ENCODE assay signal across 27 mouse cellular contexts in the genomic region with DNA sequence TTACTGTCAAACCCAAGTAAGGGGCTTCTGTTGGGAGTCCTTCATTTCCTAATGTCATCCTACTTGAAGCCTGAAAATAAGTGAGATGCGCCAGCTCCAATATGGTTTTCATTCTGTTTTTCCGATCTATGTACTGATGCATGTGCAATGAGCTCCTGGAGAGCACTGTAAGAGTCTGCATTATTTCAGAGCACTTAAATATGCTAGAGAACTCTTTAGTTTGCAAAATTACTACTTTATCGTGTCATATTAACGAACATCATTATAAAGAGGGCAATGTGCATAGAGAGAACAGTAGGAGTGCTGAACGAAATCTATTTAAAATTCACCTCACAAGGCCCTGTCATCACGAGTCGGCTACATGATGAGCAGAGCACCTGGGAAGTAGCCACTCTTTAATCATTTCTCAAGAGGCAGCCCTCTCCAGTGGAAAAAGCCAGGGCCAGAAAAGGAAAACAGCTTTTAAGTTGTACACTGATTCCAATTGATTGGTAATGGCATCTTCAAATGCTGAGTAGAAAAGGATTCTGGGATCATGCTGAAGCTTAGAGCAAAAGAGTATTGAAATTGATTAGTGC.
DNase-seq lines count a peak whose midpoint lies in the region; ATAC-seq and TF ChIP-seq lines count a peak whose summit lies in the region.
"Had no signal": no experiment of that assay in that cellular context is flagged by ENCODE, and none has a peak within 500 bp of the region (broad histone marks: within the 10 kb centered on the region; RNA-seq: fewer than 3 reads in every experiment).

No protein-coding gene starts in this region.

- H3K4me1 ChIP-seq in forebrain, embryonic 12.5 days: no peaks in the 10 kb centered on the region
- no peaks in the 10 kb centered on the region for H3K4me1 ChIP-seq in forebrain, embryonic 11.5 days (replicated peaks; ENCODE audit: control insufficient read depth, insufficient read depth, low read length)
- H3K4me1 ChIP-seq in forebrain, embryonic 16.5 days (replicated peaks; ENCODE audit: control insufficient read depth, insufficient read depth, low read length): no peaks in the 10 kb centered on the region
- no peaks in the 10 kb centered on the region for H3K4me1 ChIP-seq in midbrain, postnatal 0 days (ENCODE audit: insufficient read depth, low read length)
- H3K4me1 ChIP-seq: heart, embryonic 13.5 days; hindbrain, embryonic 10.5 days; intestine, embryonic 15.5 days; liver, embryonic 12.5 days had no signal

- no peak for TF ChIP-seq CTCF in midbrain, postnatal 0 days (IDR thresholded peaks at IDR 0.05)

- H3K9ac ChIP-seq in forebrain, embryonic 12.5 days: no peak overlapping the region
- H3K9ac ChIP-seq in forebrain, embryonic 11.5 days (ENCODE audit: low read length): no peak overlapping the region
- H3K9ac ChIP-seq in forebrain, embryonic 16.5 days (replicated peaks; ENCODE audit: low read depth, low read length): no peak overlapping the region
- no peak overlapping the region for H3K9ac ChIP-seq in midbrain, postnatal 0 days (replicated peaks; ENCODE audit: low read length, poor library complexity, severe bottlenecking)
- H3K9ac ChIP-seq: heart, embryonic 13.5 days; intestine, embryonic 15.5 days; liver, embryonic 12.5 days; liver, postnatal 0 days had no signal

- peak; percentile 58; the same call in 1 of the 2 replicates for ATAC-seq in forebrain, embryonic 12.5 days (ENCODE audit: low FRiP score)
- ATAC-seq in forebrain, embryonic 11.5 days (replicated peaks; ENCODE audit: low FRiP score): no peak
- ATAC-seq in forebrain, embryonic 16.5 days: peak; percentile 59; the same call in 1 of the 2 replicates
- peak; percentile 38; the same call in 1 of the 2 replicates for ATAC-seq in midbrain, postnatal 0 days (ENCODE audit: low FRiP score)
- no peak for ATAC-seq in cerebellum, adult (ENCODE audit: insufficient number of reproducible peaks, low FRiP score, low TSS enrichment)
- ATAC-seq: activated CD4-positive, CD25-positive, alpha-beta regulatory T cell, adult 4 months; hindbrain, postnatal 0 days; intestine, embryonic 15.5 days; liver, embryonic 12.5 days; liver, postnatal 0 days had no signal

- no peak overlapping the region for H3K27ac ChIP-seq in forebrain, embryonic 12.5 days
- no peak overlapping the region for H3K27ac ChIP-seq in forebrain, embryonic 11.5 days (ENCODE audit: low read depth, low read length)
- no peak overlapping the region for H3K27ac ChIP-seq in forebrain, embryonic 16.5 days (ENCODE audit: low read length)
- H3K27ac ChIP-seq in midbrain, postnatal 0 days (ENCODE audit: low read depth, low read length): no peak overlapping the region
- H3K27ac ChIP-seq: heart, embryonic 13.5 days; hindbrain, embryonic 10.5 days; hindbrain, postnatal 0 days; intestine, embryonic 15.5 days; liver, embryonic 12.5 days had no signal

- WGBS in forebrain, embryonic 12.5 days: 74% methylated on average over 7 of the region's 7 CpGs
- 88% methylated on average over 7 of the region's 7 CpGs for WGBS in forebrain, embryonic 11.5 days
- 60% methylated on average over 7 of the region's 7 CpGs for WGBS in forebrain, embryonic 16.5 days
- WGBS in midbrain, postnatal 0 days: 66% methylated on average over 7 of the region's 7 CpGs

- H3K9me3 ChIP-seq in forebrain, embryonic 12.5 days: no peaks in the 10 kb centered on the region
- H3K9me3 ChIP-seq in forebrain, embryonic 11.5 days (ENCODE audit: control insufficient read depth, low read length): no peaks in the 10 kb centered on the region
- no peaks in the 10 kb centered on the region for H3K9me3 ChIP-seq in forebrain, embryonic 16.5 days (ENCODE audit: control insufficient read depth, low read length)
- H3K9me3 ChIP-seq in midbrain, postnatal 0 days (ENCODE audit: low read length): no peaks in the 10 kb centered on the region
- H3K9me3 ChIP-seq: heart, embryonic 13.5 days; hindbrain, embryonic 10.5 days; intestine, embryonic 15.5 days; liver, embryonic 12.5 days had no signal

- no peak for DNase-seq in forebrain, embryonic 11.5 days (ENCODE audit: low spot score)
- peak; percentile 19 for DNase-seq in brain, adult 2 months (ENCODE audit: low read depth, low spot score)
- peak; percentile 2 for DNase-seq in midbrain, postnatal 0 days (ENCODE audit: low spot score)
- no peak for DNase-seq in frontal cortex, postnatal 25 days (ENCODE audit: low spot score in 2 of 2)
- DNase-seq: adrenal gland, adult 2 months; adrenal gland, postnatal 36 days; cerebellum, adult 11 months; cerebellum, adult 9-10 months; heart, postnatal 14 days; kidney, adult 2 months; kidney, postnatal 4 days; layer of hippocampus, postnatal 36 days; left cerebral cortex, postnatal 4 days; liver, postnatal 0 days; lung, postnatal 36 days; right cerebral cortex, postnatal 14 days had no signal

- no peaks in the 10 kb centered on the region for H3K36me3 ChIP-seq in forebrain, embryonic 12.5 days (replicated peaks)
- H3K36me3 ChIP-seq in forebrain, embryonic 11.5 days (ENCODE audit: control insufficient read depth, insufficient read depth, low read length): no peaks in the 10 kb centered on the region
- H3K36me3 ChIP-seq in forebrain, embryonic 16.5 days (ENCODE audit: control insufficient read depth, insufficient read depth): no peaks in the 10 kb centered on the region
- no peaks in the 10 kb centered on the region for H3K36me3 ChIP-seq in midbrain, postnatal 0 days (ENCODE audit: insufficient read depth, low read length)
- H3K36me3 ChIP-seq: heart, embryonic 13.5 days; hindbrain, embryonic 10.5 days; intestine, embryonic 15.5 days; liver, embryonic 12.5 days had no signal

- no peaks in the 10 kb centered on the region for H3K27me3 ChIP-seq in forebrain, embryonic 12.5 days
- H3K27me3 ChIP-seq in forebrain, embryonic 11.5 days (ENCODE audit: control insufficient read depth, insufficient read depth, low read length): no peaks in the 10 kb centered on the region
- no peaks in the 10 kb centered on the region for H3K27me3 ChIP-seq in forebrain, embryonic 16.5 days (replicated peaks; ENCODE audit: control insufficient read depth, insufficient read depth, low read length)
- H3K27me3 ChIP-seq in midbrain, postnatal 0 days (ENCODE audit: insufficient read depth, low read length): no peaks in the 10 kb centered on the region
- H3K27me3 ChIP-seq: CH12.LX; heart, embryonic 13.5 days; intestine, embryonic 15.5 days; liver, embryonic 12.5 days had no signal

- no peak overlapping the region for H3K4me3 ChIP-seq in forebrain, embryonic 12.5 days (replicated peaks)
- no peak overlapping the region for H3K4me3 ChIP-seq in forebrain, embryonic 11.5 days (ENCODE audit: low read depth, low read length)
- no peak overlapping the region for H3K4me3 ChIP-seq in forebrain, embryonic 16.5 days (replicated peaks; ENCODE audit: low read length)
- H3K4me3 ChIP-seq in midbrain, postnatal 0 days (ENCODE audit: low read depth, low read length): no peak overlapping the region
- H3K4me3 ChIP-seq: erythroblast, embryonic 14.5 days; heart, embryonic 13.5 days; hindbrain, embryonic 10.5 days; intestine, embryonic 15.5 days; liver, embryonic 12.5 days had no signal

- no peak overlapping the region for H3K4me2 ChIP-seq in forebrain, embryonic 12.5 days
- no peak overlapping the region for H3K4me2 ChIP-seq in forebrain, embryonic 11.5 days (ENCODE audit: low read depth, low read length, severe bottlenecking)
- no peak overlapping the region for H3K4me2 ChIP-seq in forebrain, embryonic 16.5 days (ENCODE audit: low read length)
- no peak overlapping the region for H3K4me2 ChIP-seq in midbrain, postnatal 0 days (ENCODE audit: low read depth, low read length, poor library complexity, severe bottlenecking)
- H3K4me2 ChIP-seq: heart, embryonic 13.5 days; intestine, embryonic 15.5 days; liver, embryonic 12.5 days had no signal

Comparison
In these comparisons a context has a peak if more than half of its experiments do, and no peak if none do; other contexts are left out.
1. ATAC-seq: peak in forebrain, embryonic 12.5 days (single experiment), forebrain, embryonic 16.5 days (single experiment) and midbrain, postnatal 0 days (single experiment); none in forebrain, embryonic 11.5 days (single experiment) and cerebellum, adult (single experiment).
2. DNase-seq: peak in brain, adult 2 months (single experiment) and midbrain, postnatal 0 days (single experiment); none in forebrain, embryonic 11.5 days (single experiment) and frontal cortex, postnatal 25 days (0 of 2).